16 mouse cellular contexts compared by ENCODE assay signal in the genomic region with DNA sequence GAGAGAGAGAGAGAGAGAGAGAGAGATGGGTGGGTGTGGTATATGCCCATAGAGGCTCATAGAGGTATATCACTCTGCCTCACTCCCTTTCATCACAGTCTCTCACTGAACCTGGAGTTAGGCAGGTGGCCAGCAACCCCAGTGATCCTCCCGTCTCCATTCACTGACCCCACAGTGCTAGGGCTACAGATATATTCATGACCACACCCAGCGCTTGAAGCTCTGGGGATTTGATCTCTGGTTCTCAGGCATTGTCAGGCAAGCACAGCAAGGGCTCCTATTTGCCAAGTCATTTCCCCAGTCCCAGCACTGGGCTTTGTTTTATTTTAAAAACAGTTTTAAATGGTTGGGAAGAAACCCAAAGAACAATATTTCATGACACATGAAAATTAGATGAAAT. TPM values are rescaled to one million over a fixed set of nuclear protein-coding genes. Genes with fewer than 3 reads are reported as not detected.
A peak's percentile ranks its signal among the peaks of the same experiment; 100 is the strongest.
DNase-seq lines count a peak whose midpoint lies in the region; ATAC-seq and TF ChIP-seq lines count a peak whose summit lies in the region.
"Had no signal": no experiment of that assay in that cellular context is flagged by ENCODE, and none has a peak within 500 bp of the region (broad histone marks: within the 10 kb centered on the region; RNA-seq: fewer than 3 reads in every experiment).

No protein-coding gene starts in this region.

- DNase-seq in G1E (ENCODE audit: low spot score) (no peak), MN1 (ENCODE audit: low spot score) (peak; percentile 18)
- DNase-seq in gastrocnemius, postnatal 10 days, result peak; percentile 29
- no peak for DNase-seq in liver, embryonic 11.5 days (ENCODE audit: low spot score)
- DNase-seq in midbrain, embryonic 14.5 days, result no peak
- no peak for DNase-seq in thymus, postnatal 25 days
- DNase-seq: cerebellum, adult 9-11 months; lung, postnatal 10 days; right cerebral cortex, postnatal 25 days; thymus, postnatal 14 days had no signal

- peaks cover 78% of the 10 kb centered on the region for H3K4me1 ChIP-seq in G1E (ENCODE audit: insufficient read depth, low read depth, low read length)
- peaks cover 11% of the 10 kb centered on the region for H3K4me1 ChIP-seq in liver, embryonic 11.5 days (replicated peaks; ENCODE audit: control insufficient read depth, insufficient read depth, low read length)
- H3K4me1 ChIP-seq in hindbrain, embryonic 13.5 days (replicated peaks), result peaks cover 51% of the 10 kb centered on the region
- H3K4me1 ChIP-seq in midbrain, embryonic 14.5 days (ENCODE audit: control insufficient read depth, insufficient read depth, low read length), result peaks cover 8% of the 10 kb centered on the region; the same call in 1 of the 2 replicates
- H3K4me1 ChIP-seq: stomach, embryonic 15.5 days had no signal

- H3K9ac ChIP-seq in liver, embryonic 11.5 days (ENCODE audit: low read depth, low read length), result no peak overlapping the region
- H3K9ac ChIP-seq in hindbrain, embryonic 13.5 days, result no peak overlapping the region
- H3K9ac ChIP-seq in midbrain, embryonic 14.5 days (replicated peaks; ENCODE audit: low read length), result no peak overlapping the region
- H3K9ac ChIP-seq: limb, embryonic 13.5 days; midbrain, embryonic 13.5 days; stomach, embryonic 15.5 days had no signal

- H3K27me3 ChIP-seq in G1E (ENCODE audit: insufficient read depth, low read length), result no peaks in the 10 kb centered on the region
- H3K27me3 ChIP-seq in liver, embryonic 11.5 days (replicated peaks; ENCODE audit: control insufficient read depth, insufficient read depth, low read length), result no peaks in the 10 kb centered on the region
- H3K27me3 ChIP-seq in hindbrain, embryonic 13.5 days, result no peaks in the 10 kb centered on the region
- H3K27me3 ChIP-seq in midbrain, embryonic 14.5 days (ENCODE audit: control insufficient read depth, insufficient read depth, low read length), result no peaks in the 10 kb centered on the region
- H3K27me3 ChIP-seq: midbrain, embryonic 13.5 days; stomach, embryonic 15.5 days had no signal

- peak overlapping the region; percentile 47; the same call in 1 of the 2 replicates for H3K4me3 ChIP-seq in G1E (ENCODE audit: low read depth, low read length)
- H3K4me3 ChIP-seq in liver, embryonic 11.5 days (ENCODE audit: low read depth, low read length), result no peak overlapping the region
- H3K4me3 ChIP-seq in hindbrain, embryonic 13.5 days, result no peak overlapping the region
- no peak overlapping the region for H3K4me3 ChIP-seq in midbrain, embryonic 14.5 days (replicated peaks; ENCODE audit: low read depth, low read length)
- H3K4me3 ChIP-seq: limb, embryonic 13.5 days; midbrain, embryonic 13.5 days; stomach, embryonic 15.5 days had no signal

- 31% methylated on average over 2 of the region's 2 CpGs for WGBS in liver, embryonic 11.5 days
- 55% methylated on average over 2 of the region's 2 CpGs for WGBS in hindbrain, embryonic 13.5 days
- 46% methylated on average over 2 of the region's 2 CpGs for WGBS in midbrain, embryonic 14.5 days

- H3K9me3 ChIP-seq in G1E (replicated peaks), result no peaks in the 10 kb centered on the region
- H3K9me3 ChIP-seq in liver, embryonic 11.5 days (ENCODE audit: control insufficient read depth, low read length), result no peaks in the 10 kb centered on the region
- H3K9me3 ChIP-seq in hindbrain, embryonic 13.5 days, result no peaks in the 10 kb centered on the region
- H3K9me3 ChIP-seq in midbrain, embryonic 14.5 days (ENCODE audit: control insufficient read depth, low read length), result no peaks in the 10 kb centered on the region
- H3K9me3 ChIP-seq: limb, embryonic 13.5 days; midbrain, embryonic 13.5 days; stomach, embryonic 15.5 days had no signal

- H3K4me2 ChIP-seq in liver, embryonic 11.5 days, result no peak overlapping the region
- no peak overlapping the region for H3K4me2 ChIP-seq in hindbrain, embryonic 13.5 days
- H3K4me2 ChIP-seq in midbrain, embryonic 14.5 days (ENCODE audit: low read length), result no peak overlapping the region
- H3K4me2 ChIP-seq: limb, embryonic 13.5 days; midbrain, embryonic 13.5 days; stomach, embryonic 15.5 days had no signal

- H3K36me3 ChIP-seq in G1E (replicated peaks), result no peaks in the 10 kb centered on the region
- H3K36me3 ChIP-seq in liver, embryonic 11.5 days (ENCODE audit: control insufficient read depth, insufficient read depth, low read length), result no peaks in the 10 kb centered on the region
- no peaks in the 10 kb centered on the region for H3K36me3 ChIP-seq in hindbrain, embryonic 13.5 days
- H3K36me3 ChIP-seq in midbrain, embryonic 14.5 days (ENCODE audit: control insufficient read depth, insufficient read depth, low read length), result no peaks in the 10 kb centered on the region
- H3K36me3 ChIP-seq: limb, embryonic 13.5 days; midbrain, embryonic 13.5 days; stomach, embryonic 15.5 days had no signal

- no peak for ATAC-seq in G1E (ENCODE audit: extremely low read depth, insufficient number of reproducible peaks, low FRiP score, poor library complexity, severe bottlenecking)
- peak; percentile 78 for ATAC-seq in liver, embryonic 11.5 days (replicated peaks; ENCODE audit: low FRiP score)
- no peak for ATAC-seq in hindbrain, embryonic 13.5 days (ENCODE audit: low FRiP score)
- no peak for ATAC-seq in frontal cortex, adult (ENCODE audit: low TSS enrichment)
- no peak for ATAC-seq in midbrain, embryonic 14.5 days (ENCODE audit: low FRiP score, low TSS enrichment)
- ATAC-seq: CD4-positive, CD25-positive, alpha-beta regulatory T cell, adult 4 months; midbrain, embryonic 13.5 days had no signal

- no peak for TF ChIP-seq CTCF in G1E (IDR thresholded peaks at IDR 0.05; ENCODE audit: low read depth, low read length)

- no peak overlapping the region for H3K27ac ChIP-seq in liver, embryonic 11.5 days (ENCODE audit: low read depth, low read length)
- H3K27ac ChIP-seq in hindbrain, embryonic 13.5 days, result no peak overlapping the region
- no peak overlapping the region for H3K27ac ChIP-seq in midbrain, embryonic 14.5 days (replicated peaks; ENCODE audit: low read depth, low read length)
- H3K27ac ChIP-seq: limb, embryonic 13.5 days; midbrain, embryonic 13.5 days; stomach, embryonic 15.5 days had no signal

RNA-seq across cellular contexts. Expression of a gene that starts 25.8 kb away (rescaled TPM):
- total RNA-seq in G1E (2014; fragmentation: Nextera tagmentation) (184 and 198 TPM in 2 replicates), G1E (2017) (119 and 124 TPM in 2 replicates)
- 255 and 381 TPM in 2 replicates for polyA plus RNA-seq in G1E (2012)
- 10 to 100 TPM; 11.9 to 14.1 TPM for total RNA-seq in gastrocnemius, postnatal 10 days (2021)
- polyA plus RNA-seq in liver, embryonic 11.5 days (2014; fragmentation: Nextera tagmentation; extraction: Ambion mirVana), result 185 and 191 TPM in 2 replicates
- polyA plus RNA-seq in hindbrain, embryonic 13.5 days (2015; fragmentation: Nextera tagmentation; extraction: Ambion mirVana), result 34.1 and 42.3 TPM in 2 replicates
- 25.8 and 31.6 TPM in 2 replicates for polyA plus RNA-seq in midbrain, embryonic 14.5 days (2014; fragmentation: Nextera tagmentation; extraction: Ambion mirVana)

Comparison
In these comparisons a context has a peak if more than half of its experiments do, and no peak if none do; other contexts are left out.
1. DNase-seq: peak in MN1 (single experiment) and gastrocnemius, postnatal 10 days (single experiment); none in G1E (single experiment), liver, embryonic 11.5 days (single experiment), midbrain, embryonic 14.5 days (single experiment) and thymus, postnatal 25 days (single experiment).